Mouse (Mus musculus) right cerebral cortex, postnatal 25 days (tissue): Measurements from ENCODE around the gene Olfr1192-ps1.
"Not testable (repeated sequence)": the region's sequence is repeated elsewhere in the genome, so short reads cannot be mapped to it uniquely, and the experiment has no call there.

Source experiments
- DNase-seq: peaks from one replicate; pipeline ENCODE4 v3.0.0; 2022

Olfr1192-ps1 gene

DNA sequence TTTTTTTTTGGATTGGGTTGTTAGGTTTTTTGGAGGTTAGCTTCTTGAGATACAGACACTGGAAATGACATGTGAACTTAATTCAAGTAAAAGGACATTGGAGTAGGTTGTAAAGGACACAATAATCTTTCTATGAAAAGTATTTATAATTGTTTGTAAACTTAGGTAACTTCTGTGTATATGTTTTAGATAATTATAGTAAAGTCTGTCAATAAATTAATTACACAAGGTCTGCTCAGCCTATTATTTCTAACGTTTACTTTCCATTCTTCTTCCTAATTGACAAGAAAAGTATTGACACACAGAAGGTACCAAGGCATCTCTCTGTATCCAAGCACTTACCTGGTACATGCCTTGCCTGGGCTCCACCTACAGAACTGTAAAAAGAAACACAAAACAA, at the start of gene Olfr1192-ps1:
Olfr1192-ps1 (plus strand) TSS at position 301 of the 400 bp plus-strand sequence.
- DNase-seq: no peak

DNA sequence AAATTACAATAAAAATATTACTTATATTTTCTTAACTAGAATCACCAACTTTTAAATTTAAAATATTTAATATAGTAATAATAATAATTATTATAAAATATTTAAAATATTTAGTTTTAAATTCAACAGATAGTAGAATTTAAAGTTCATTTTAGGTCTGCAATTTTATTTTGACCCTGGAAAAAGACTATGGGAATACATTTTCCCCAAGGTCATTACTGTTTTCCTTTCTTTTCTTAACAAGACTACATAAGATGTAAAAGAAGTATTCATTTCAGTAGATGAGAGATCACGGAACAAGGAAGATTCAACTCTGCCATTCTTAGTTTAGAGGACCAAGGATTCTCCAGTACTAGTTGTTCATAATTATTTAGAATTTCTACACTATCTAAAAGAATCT, 8.1 kb upstream of the Olfr1192-ps1 start, which contains the start of gene Olfr1191-ps1:
Olfr1191-ps1 (plus strand) TSS at position 301 of the 400 bp plus-strand sequence.
- not testable (repeated sequence) for DNase-seq

DNA sequence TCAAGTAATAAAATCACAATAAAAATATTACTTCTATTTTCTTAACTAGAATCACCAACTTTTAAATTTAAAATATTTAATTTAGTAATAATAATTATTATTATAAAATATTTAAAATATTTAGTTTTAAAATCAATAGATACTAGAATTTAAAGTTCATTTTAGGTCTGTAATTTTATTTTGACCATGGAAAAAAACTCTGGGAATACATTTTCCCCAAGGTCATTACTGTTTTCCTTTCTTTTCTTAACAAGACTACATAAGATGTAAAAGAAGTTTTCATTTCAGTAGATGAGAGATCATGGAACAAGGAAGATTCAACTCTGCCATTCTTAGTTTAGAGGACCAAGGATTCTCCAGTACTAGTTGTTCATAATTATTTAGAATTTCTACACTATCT, 27.0 kb downstream of the Olfr1192-ps1 start, which contains the start of gene Olfr1193:
Olfr1193 (plus strand) TSS at position 301 of the 400 bp plus-strand sequence.
- DNase-seq: not testable (repeated sequence)

DNA sequence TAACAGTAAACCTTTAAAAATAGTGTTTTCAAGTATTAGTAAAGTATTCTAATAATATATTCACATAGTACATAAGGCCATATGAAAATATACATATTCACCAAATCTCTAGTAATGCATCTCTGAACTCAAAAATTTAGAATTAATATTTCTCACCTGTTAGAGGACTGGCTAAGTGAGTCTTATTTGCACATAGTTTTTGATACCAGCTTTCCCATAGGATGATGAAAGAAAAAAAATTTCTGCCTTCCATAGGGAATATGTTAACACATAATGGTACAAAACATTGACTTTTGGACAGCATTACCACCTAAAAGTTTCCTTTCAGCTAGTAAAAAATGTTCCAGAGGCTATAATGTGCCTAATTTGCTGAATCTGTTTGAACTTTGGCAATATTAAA, 40.8 kb downstream of the Olfr1192-ps1 start, which contains the start of gene Olfr1195:
Olfr1195 (minus strand) TSS at position 101 of the 400 bp plus-strand sequence.
- no peak for DNase-seq

DNA sequence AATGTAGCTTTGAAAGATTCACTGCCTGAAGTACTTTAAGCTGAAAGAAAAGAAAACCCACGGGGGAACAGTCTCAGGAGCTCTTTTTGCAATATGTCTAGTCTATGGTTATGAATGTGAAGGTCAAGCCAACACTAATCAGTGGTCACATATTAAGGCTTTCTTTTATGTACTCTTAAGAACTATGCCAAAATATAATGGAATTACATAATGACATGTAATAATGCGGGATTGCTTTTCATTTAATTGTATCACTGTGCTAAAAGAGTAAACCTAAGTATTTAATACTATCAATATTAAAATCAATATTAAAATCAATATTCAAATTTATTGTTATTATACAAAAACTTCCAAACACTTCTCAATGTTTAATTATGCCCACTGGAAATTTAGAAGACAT, 56.2 kb downstream of the Olfr1192-ps1 start, which contains the start of gene Olfr1196:
Olfr1196 (minus strand) TSS at position 101 of the 400 bp plus-strand sequence.
- DNase-seq: no peak
